Mouse (Mus musculus) forelimb bud, embryonic 11.5 days (tissue): ENCODE results near the gene Baiap3.
"Not testable (repeated sequence)": the region's sequence is repeated elsewhere in the genome, so short reads cannot be mapped to it uniquely, and the experiment has no call there.

Experiments
- DNase-seq: peaks from one replicate; pipeline ENCODE4 v3.0.0-alpha.2; 2012; ENCODE audit warnings: low read depth, low spot score

Gene Baiap3

GRCm38 (mm10) chr17:25248033-25248750 is 8.0 kb downstream of the Baiap3 start:
- DNase-seq, result no peak

- DNase-seq, result no peak
Measured at GRCm38 (mm10) chr17:25244239-25244638, 11.9 kb downstream of the Baiap3 start.

- no peak for DNase-seq
Measured at GRCm38 (mm10) chr17:25243131-25243780, 12.9 kb downstream of the Baiap3 start.

GRCm38 (mm10) chr17:25239695-25240636 is 16.2 kb downstream of the Baiap3 start, which contains the start of the genes Gnptg and Tsr3:
Gnptg (minus strand) TSS chr17:25240124.
Tsr3 (plus strand) TSS chr17:25240170.
- peak; percentile 97 for DNase-seq

- DNase-seq, result no peak
Measured at GRCm38 (mm10) chr17:25235635-25236034, 20.5 kb downstream of the Baiap3 start.

- DNase-seq, result not testable (repeated sequence)
Measured at GRCm38 (mm10) chr17:25231621-25232020, 24.5 kb downstream of the Baiap3 start.

GRCm38 (mm10) chr17:25230700-25231099 is 25.5 kb downstream of the Baiap3 start:
- no peak for DNase-seq

- not testable (repeated sequence) for DNase-seq
Measured at GRCm38 (mm10) chr17:25230014-25230655, 26.0 kb downstream of the Baiap3 start.

- no peak for DNase-seq
Measured at GRCm38 (mm10) chr17:25227991-25228390, 28.2 kb downstream of the Baiap3 start.

- DNase-seq, result no peak
Measured at GRCm38 (mm10) chr17:25225659-25226058, 30.5 kb downstream of the Baiap3 start.

GRCm38 (mm10) chr17:25224586-25225222 is 31.5 kb downstream of the Baiap3 start:
- DNase-seq, result no peak

- DNase-seq, result no peak
Measured at GRCm38 (mm10) chr17:25222951-25223601, 33.1 kb downstream of the Baiap3 start.

- DNase-seq, result not testable (repeated sequence)
Measured at GRCm38 (mm10) chr17:25222504-25222940, 33.6 kb downstream of the Baiap3 start.

- DNase-seq, result peak; percentile 20
Measured at GRCm38 (mm10) chr17:25221821-25222503, 34.2 kb downstream of the Baiap3 start.

- DNase-seq, result no peak
Measured at GRCm38 (mm10) chr17:25220746-25221145, 35.4 kb downstream of the Baiap3 start.

GRCm38 (mm10) chr17:25219492-25220295 is 36.5 kb downstream of the Baiap3 start:
- no peak for DNase-seq

- no peak for DNase-seq
Measured at GRCm38 (mm10) chr17:25218967-25219366, 37.2 kb downstream of the Baiap3 start.

GRCm38 (mm10) chr17:25215431-25215830 is 40.7 kb downstream of the Baiap3 start:
- DNase-seq, result no peak

- no peak for DNase-seq
Measured at GRCm38 (mm10) chr17:25211705-25212104, 44.5 kb downstream of the Baiap3 start.
